Mouse (Mus musculus) layer of hippocampus, adult 18-20 months (tissue): ENCODE measurements around the gene Fubp1. TPM values are rescaled to one million over a fixed set of nuclear protein-coding genes. Genes with fewer than 3 reads are reported as not detected.

Experiments used
- DNase-seq, 2 experiments: peaks; one replicate each; pipeline ENCODE4 v3.0.0; 2022; ENCODE audit warnings: low spot score in 2 of 2
- long read RNA-seq: library from polyadenylated mRNA; stranded (forward); transcript quantifications from one replicate; pipeline ENCODE4 v2.0.0, GENCODE M21; 2021
- total RNA-seq, 2 experiments: library from RNA; stranded (reverse); gene quantifications; 2 replicates each; pipeline ENCODE4 v1.2.3; 2021

Gene Fubp1
- 100 to 1,000 TPM; 111 to 115 TPM for total RNA-seq
- long read RNA-seq, full-length matches to known transcripts: 43 of 99 reads
- long read RNA-seq, partial matches to known transcripts: 15 of 99 reads
- long read RNA-seq, other reads (novel, unspliced or antisense): 41 of 99 reads

GRCm38 (mm10) chr3:152209967-152210634 lies at the start of gene Fubp1, which contains the start of gene Dnajb4:
Gene Fubp1, plus strand, starts transcription at chr3:152210422.
Gene Dnajb4, minus strand, starts transcription at chr3:152210302.
- DNase-seq: peak; percentile 99

GRCm38 (mm10) chr3:152160607-152161006 lies 49.6 kb upstream of the Fubp1 start:
- no peak for DNase-seq

- no peak for DNase-seq
These were observed 46.9 kb upstream of the Fubp1 start for GRCm38 (mm10) chr3:152163320-152163719.

GRCm38 (mm10) chr3:152165014-152165350 lies 45.2 kb upstream of the Fubp1 start:
- no peak for DNase-seq

- DNase-seq: no peak
These were observed 44.7 kb upstream of the Fubp1 start for GRCm38 (mm10) chr3:152165351-152166098.

GRCm38 (mm10) chr3:152166099-152166423 lies 44.2 kb upstream of the Fubp1 start, which contains the start of gene Gipc2:
Gene Gipc2, minus strand, starts transcription at chr3:152166230.
- no peak for DNase-seq

- DNase-seq: no peak
These were observed 43.3 kb upstream of the Fubp1 start for GRCm38 (mm10) chr3:152166699-152167451.

- DNase-seq: no peak
These were observed 42.2 kb upstream of the Fubp1 start for GRCm38 (mm10) chr3:152168007-152168406.

GRCm38 (mm10) chr3:152170407-152170806 lies 39.8 kb upstream of the Fubp1 start:
- DNase-seq: no peak

GRCm38 (mm10) chr3:152171236-152171635 lies 39.0 kb upstream of the Fubp1 start:
- no peak for DNase-seq

- no peak for DNase-seq
These were observed 38.4 kb upstream of the Fubp1 start for GRCm38 (mm10) chr3:152171862-152172261.

GRCm38 (mm10) chr3:152172322-152172935 lies 37.8 kb upstream of the Fubp1 start:
- no peak for DNase-seq

GRCm38 (mm10) chr3:152178816-152179215 lies 31.4 kb upstream of the Fubp1 start:
- DNase-seq: no peak

GRCm38 (mm10) chr3:152179285-152179684 lies 30.9 kb upstream of the Fubp1 start:
- DNase-seq: no peak

GRCm38 (mm10) chr3:152180624-152181023 lies 29.6 kb upstream of the Fubp1 start:
- no peak for DNase-seq

GRCm38 (mm10) chr3:152183522-152183921 lies 26.7 kb upstream of the Fubp1 start:
- no peak for DNase-seq

GRCm38 (mm10) chr3:152186106-152186505 lies 24.1 kb upstream of the Fubp1 start:
- no peak for DNase-seq

- DNase-seq: no peak
These were observed 20.9 kb upstream of the Fubp1 start for GRCm38 (mm10) chr3:152189306-152189705.

GRCm38 (mm10) chr3:152190679-152191477 lies 19.3 kb upstream of the Fubp1 start:
- no peak for DNase-seq

- DNase-seq: no peak
These were observed 18.4 kb upstream of the Fubp1 start for GRCm38 (mm10) chr3:152191791-152192237.
